Mouse (Mus musculus): Measurements from ENCODE around the gene Atp10b.

DNA sequence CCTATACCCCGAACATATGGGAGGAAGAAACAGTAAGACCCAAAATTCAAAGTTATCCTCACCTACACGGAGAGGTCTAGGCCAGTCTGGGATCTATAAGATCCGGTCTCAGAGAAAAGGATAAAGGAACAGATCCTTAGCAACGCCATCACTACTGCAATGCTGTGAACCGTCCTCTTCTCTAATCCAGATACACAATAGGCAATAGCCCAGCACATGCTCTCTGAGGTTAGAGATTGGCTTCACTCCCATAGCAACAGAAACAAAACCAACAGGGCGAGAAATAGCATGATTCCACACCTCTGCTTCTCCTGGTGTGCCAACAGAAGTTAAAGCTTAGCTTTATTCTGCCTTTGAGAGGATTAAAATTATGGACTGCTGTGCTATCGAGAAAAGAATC, 82.4 kb downstream of the Atp10b start:
- TF ChIP-seq POLR2A (IDR thresholded peaks at IDR 0.05; ENCODE audit: low read depth, low read length), result no peak
- no peak for TF ChIP-seq CTCF (IDR thresholded peaks at IDR 0.05; ENCODE audit: borderline replicate concordance, insufficient read depth, low read length)
